Mouse (Mus musculus): ENCODE results near the gene B4galt5.

- TF ChIP-seq CTCF (IDR thresholded peaks at IDR 0.05; ENCODE audit: low read depth) (no peak), EP300 (IDR thresholded peaks at IDR 0.05; ENCODE audit: low read depth) (no peak)
Measured at GRCm38 (mm10) chr2:167306273-167306594, 42.7 kb downstream of the B4galt5 start.
